Mouse (Mus musculus): Measurements from ENCODE around the gene Prkn.

GRCm38 (mm10) chr17:11705005-11705404 lies 864.8 kb downstream of the Prkn start:
- TF ChIP-seq CTCF (IDR thresholded peaks at IDR 0.05; ENCODE audit: control insufficient read depth, insufficient read depth, insufficient read length) (no peak), CEBPB (IDR thresholded peaks at IDR 0.05; ENCODE audit: low read depth) (no peak), MAX (IDR thresholded peaks at IDR 0.05) (no peak), MYOG (IDR thresholded peaks at IDR 0.05; ENCODE audit: control insufficient read depth, extremely low read depth, insufficient read length) (no peak), USF1 (IDR thresholded peaks at IDR 0.05; ENCODE audit: low read depth) (no peak), MYOD1 (IDR thresholded peaks at IDR 0.05; ENCODE audit: control insufficient read depth, insufficient read length, low read depth) (no peak)
